Mouse (Mus musculus): ENCODE measurements around the gene Hnrnpll. TPM values are rescaled to one million over a fixed set of nuclear protein-coding genes. Genes with fewer than 3 reads are reported as not detected.

The Hnrnpll gene
- total and polyA plus RNA-seq, 2 experiments = 7.7 to 26.1 TPM

DNA sequence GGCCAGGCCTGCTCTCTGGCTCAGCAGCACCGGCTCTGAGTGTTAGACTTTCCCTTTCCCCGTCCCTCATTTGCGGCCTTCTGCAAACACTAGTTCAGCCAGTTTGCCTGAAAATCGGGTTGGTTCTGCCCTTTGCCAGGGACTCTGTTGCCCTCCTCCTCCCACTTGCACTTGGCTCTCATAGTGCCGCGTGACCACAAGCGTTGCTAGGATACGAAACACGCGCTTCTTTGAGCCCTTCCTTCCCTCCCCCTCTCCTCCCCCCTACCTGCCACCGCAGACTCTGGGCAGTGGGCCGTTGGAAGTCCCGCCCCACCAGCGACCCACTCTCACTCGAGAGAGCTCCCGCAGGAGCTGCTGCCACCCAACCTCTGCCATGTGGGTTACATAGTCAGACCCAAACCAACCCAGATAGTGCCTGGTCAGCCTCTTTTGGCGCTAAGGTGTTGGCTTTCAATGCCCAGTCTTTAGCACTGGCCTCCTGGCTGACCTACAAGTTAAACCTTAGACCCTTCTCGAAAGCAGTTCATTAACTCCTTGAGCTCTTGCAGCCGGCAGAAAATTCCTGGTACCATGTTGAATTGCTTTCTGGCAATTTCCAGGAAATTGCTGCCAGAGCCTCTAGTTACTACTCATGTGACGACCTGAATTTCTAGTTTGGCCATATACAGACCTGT is 34.0 kb upstream of the Hnrnpll start:
- Histone ChIP-seq H3K4me3 (ENCODE audit: insufficient read depth, low read depth, low read length) (peak overlapping the region; percentile 58), H3K9ac (ENCODE audit: low read depth, low read length) (peak overlapping the region; percentile 71), H3K36me3 (ENCODE audit: control insufficient read depth, insufficient read depth, low read length) (no peaks in the 10 kb centered on the region), H3K79me2 (ENCODE audit: control insufficient read depth, insufficient read depth, low read length) (no peaks in the 10 kb centered on the region), H3K4me1 (ENCODE audit: control insufficient read depth, insufficient read depth, low read length) (peaks cover 3% of the 10 kb centered on the region; the same call in 1 of the 2 replicates), H3K27me3 (ENCODE audit: control insufficient read depth, insufficient read depth, low read length) (no peaks in the 10 kb centered on the region), H3K27ac (replicated peaks; ENCODE audit: insufficient read depth, low read depth, low read length) (peak overlapping the region; percentile 81)
- peak; percentile 96 for DNase-seq (ENCODE audit: extremely low read depth, low read depth, low spot score)
- TF ChIP-seq CTCF (IDR thresholded peaks at IDR 0.05; ENCODE audit: low read depth, low read length) (no peak), POLR2A (IDR thresholded peaks at IDR 0.05; ENCODE audit: extremely low read depth, insufficient read depth, low read length) (peak; percentile 46; the same call in 1 of the 2 replicates)
- WGBS = 9% methylated on average over 20 of the region's 20 CpGs

DNA sequence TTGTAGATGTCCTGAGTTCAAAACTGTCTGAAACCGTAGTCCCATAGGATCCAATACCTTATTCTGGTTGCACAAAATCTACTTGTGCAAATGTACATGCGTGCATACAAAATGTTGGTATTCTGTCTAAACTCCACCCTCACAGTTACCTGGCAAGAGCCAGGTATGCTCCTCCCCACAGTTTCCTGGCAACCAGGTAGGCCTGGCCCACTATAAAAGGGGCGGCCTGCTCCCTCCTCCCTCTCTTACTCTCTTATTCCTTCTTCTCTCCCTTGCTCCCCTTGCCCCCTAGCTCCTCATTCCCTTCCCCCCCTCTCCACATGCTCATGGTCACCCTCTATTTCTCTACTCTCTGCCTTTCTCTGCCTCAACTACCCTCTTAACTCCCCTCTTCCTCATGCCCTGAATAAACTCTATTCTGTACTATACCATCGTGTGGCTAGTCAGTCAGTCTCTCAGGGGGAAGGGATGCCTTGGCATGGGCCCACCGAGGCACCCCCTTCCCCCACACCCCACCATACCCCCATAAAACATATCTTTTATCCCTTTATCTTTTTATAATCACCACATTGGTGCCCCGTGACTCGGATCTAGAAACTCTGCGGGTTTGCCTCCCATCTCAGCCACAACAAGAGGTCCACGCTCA is 33.2 kb upstream of the Hnrnpll start:
- H3K4me1 ChIP-seq (ENCODE audit: control insufficient read depth, insufficient read depth, low read length) = peaks cover 7% of the 10 kb centered on the region; the same call in 1 of the 2 replicates
- no peaks in the 10 kb centered on the region for H3K36me3 ChIP-seq (ENCODE audit: control insufficient read depth, insufficient read depth, low read length)
- 65% methylated on average over 9 of the region's 9 CpGs for WGBS
- TF ChIP-seq CTCF (IDR thresholded peaks at IDR 0.05; ENCODE audit: low read depth, low read length) (no peak), POLR2A (IDR thresholded peaks at IDR 0.05; ENCODE audit: extremely low read depth, insufficient read depth, low read length) (no peak)
- DNase-seq (ENCODE audit: extremely low read depth, low read depth, low spot score) = no peak
- H3K27me3 ChIP-seq (ENCODE audit: control insufficient read depth, insufficient read depth, low read length) = no peaks in the 10 kb centered on the region
- peak overlapping the region; percentile 75 for H3K27ac ChIP-seq (replicated peaks; ENCODE audit: insufficient read depth, low read depth, low read length)
- H3K9ac ChIP-seq (ENCODE audit: low read depth, low read length) = peak overlapping the region; percentile 71
- no peaks in the 10 kb centered on the region for H3K79me2 ChIP-seq (ENCODE audit: control insufficient read depth, insufficient read depth, low read length)
- H3K4me3 ChIP-seq (ENCODE audit: insufficient read depth, low read depth, low read length) = peak overlapping the region; percentile 15

DNA sequence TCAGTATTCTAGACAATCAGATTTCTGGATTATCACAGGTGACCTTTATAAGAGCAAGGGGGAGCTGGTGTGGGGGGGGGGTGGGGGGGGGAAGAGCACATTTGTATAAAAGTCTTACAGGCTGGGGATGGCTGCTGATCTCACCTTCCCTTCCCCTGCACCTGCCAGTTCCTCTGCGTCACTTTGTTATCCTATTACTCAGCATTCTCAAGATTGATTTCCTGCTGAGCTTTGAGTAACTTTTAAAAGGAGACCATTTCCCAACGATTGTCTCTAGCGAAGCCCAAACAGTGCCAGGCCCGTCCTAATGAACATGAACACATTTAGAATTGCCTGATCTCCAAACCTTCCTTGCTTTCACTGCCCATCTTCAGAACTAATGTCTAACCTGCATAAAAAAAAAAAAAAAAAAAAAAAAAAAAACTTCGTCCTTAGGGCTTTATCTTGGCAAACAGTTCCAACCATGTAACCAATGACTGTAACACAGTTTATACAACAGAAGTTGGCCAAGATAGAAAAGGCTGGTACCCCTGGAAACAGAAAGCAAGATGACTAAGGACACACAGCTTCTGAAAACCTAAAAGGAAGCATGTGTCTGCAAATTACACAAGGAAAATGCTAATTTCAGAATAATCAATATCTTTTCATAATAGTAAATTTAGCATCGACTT is 29.9 kb upstream of the Hnrnpll start:
- Histone ChIP-seq H3K36me3 (ENCODE audit: control insufficient read depth, insufficient read depth, low read length) (no peaks in the 10 kb centered on the region), H3K79me2 (ENCODE audit: control insufficient read depth, insufficient read depth, low read length) (no peaks in the 10 kb centered on the region), H3K27ac (replicated peaks; ENCODE audit: insufficient read depth, low read depth, low read length) (no peak overlapping the region), H3K27me3 (ENCODE audit: control insufficient read depth, insufficient read depth, low read length) (no peaks in the 10 kb centered on the region), H3K9ac (ENCODE audit: low read depth, low read length) (no peak overlapping the region), H3K4me1 (ENCODE audit: control insufficient read depth, insufficient read depth, low read length) (peaks cover 9% of the 10 kb centered on the region; the same call in 1 of the 2 replicates), H3K4me3 (ENCODE audit: insufficient read depth, low read depth, low read length) (no peak overlapping the region)
- WGBS = 9% methylated on average over 6 of the region's 6 CpGs
- peak; percentile 54 for DNase-seq (ENCODE audit: extremely low read depth, low read depth, low spot score)
- TF ChIP-seq POLR2A (IDR thresholded peaks at IDR 0.05; ENCODE audit: extremely low read depth, insufficient read depth, low read length) = no peak
- no peak for TF ChIP-seq CTCF (IDR thresholded peaks at IDR 0.05; ENCODE audit: low read depth, low read length)

DNA sequence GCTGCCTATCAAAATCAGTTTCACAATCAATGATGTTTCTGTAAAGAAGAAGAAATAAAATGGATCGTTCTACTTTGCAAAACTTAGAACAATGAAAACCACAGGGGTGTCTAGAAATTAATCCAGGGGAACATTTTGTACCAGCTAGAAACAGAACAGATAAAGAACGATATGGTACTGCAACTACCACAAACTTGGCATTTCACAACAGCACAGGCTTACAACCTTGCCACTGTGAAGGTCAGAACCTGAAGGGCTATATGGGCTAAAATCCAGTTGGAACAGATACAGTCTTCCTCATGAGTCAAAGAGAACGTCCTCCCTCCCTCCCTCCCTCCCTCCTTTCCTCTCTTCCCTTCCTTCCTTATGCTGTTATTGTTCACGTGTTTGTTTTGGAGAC is 28.4 kb upstream of the Hnrnpll start:
- Histone ChIP-seq H3K79me2 (ENCODE audit: control insufficient read depth, insufficient read depth, low read length) (no peaks in the 10 kb centered on the region), H3K4me3 (ENCODE audit: insufficient read depth, low read depth, low read length) (no peak overlapping the region), H3K36me3 (ENCODE audit: control insufficient read depth, insufficient read depth, low read length) (no peaks in the 10 kb centered on the region), H3K27ac (replicated peaks; ENCODE audit: insufficient read depth, low read depth, low read length) (no peak overlapping the region), H3K4me1 (ENCODE audit: control insufficient read depth, insufficient read depth, low read length) (peaks cover 9% of the 10 kb centered on the region; the same call in 1 of the 2 replicates), H3K27me3 (ENCODE audit: control insufficient read depth, insufficient read depth, low read length) (no peaks in the 10 kb centered on the region), H3K9ac (ENCODE audit: low read depth, low read length) (no peak overlapping the region)
- 28% methylated on average over 4 of the region's 4 CpGs for WGBS
- TF ChIP-seq CTCF (IDR thresholded peaks at IDR 0.05; ENCODE audit: low read depth, low read length) (no peak), POLR2A (IDR thresholded peaks at IDR 0.05; ENCODE audit: extremely low read depth, insufficient read depth, low read length) (no peak)
- DNase-seq (ENCODE audit: extremely low read depth, low read depth, low spot score) = peak; percentile 86

DNA sequence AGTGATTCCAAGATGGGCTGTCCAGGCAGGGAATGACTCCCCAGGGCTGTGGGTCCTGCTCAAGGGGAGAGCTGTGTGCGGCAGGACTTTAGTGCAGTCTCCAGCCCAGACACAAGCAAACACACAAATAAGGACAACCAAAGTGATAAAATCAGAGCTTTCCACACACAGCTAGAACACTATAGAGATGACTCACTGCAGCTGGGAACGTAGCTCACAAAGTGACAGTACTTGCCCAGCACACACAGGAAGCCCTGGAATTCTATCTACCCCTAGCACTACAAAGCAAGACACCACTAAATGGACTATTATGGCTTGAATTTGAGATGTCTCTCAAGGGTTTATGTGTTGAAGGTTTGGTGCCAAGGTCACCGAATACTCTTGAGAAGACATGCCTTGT is 26.0 kb upstream of the Hnrnpll start:
- Histone ChIP-seq H3K27ac (replicated peaks; ENCODE audit: insufficient read depth, low read depth, low read length) (no peak overlapping the region), H3K27me3 (ENCODE audit: control insufficient read depth, insufficient read depth, low read length) (no peaks in the 10 kb centered on the region), H3K4me1 (ENCODE audit: control insufficient read depth, insufficient read depth, low read length) (peaks cover 6% of the 10 kb centered on the region; the same call in 1 of the 2 replicates), H3K9ac (ENCODE audit: low read depth, low read length) (no peak overlapping the region), H3K4me3 (ENCODE audit: insufficient read depth, low read depth, low read length) (no peak overlapping the region), H3K79me2 (ENCODE audit: control insufficient read depth, insufficient read depth, low read length) (no peaks in the 10 kb centered on the region), H3K36me3 (ENCODE audit: control insufficient read depth, insufficient read depth, low read length) (no peaks in the 10 kb centered on the region)
- DNase-seq (ENCODE audit: extremely low read depth, low read depth, low spot score) = no peak
- TF ChIP-seq CTCF (IDR thresholded peaks at IDR 0.05; ENCODE audit: low read depth, low read length) = no peak
- no peak for TF ChIP-seq POLR2A (IDR thresholded peaks at IDR 0.05; ENCODE audit: extremely low read depth, insufficient read depth, low read length)
- 98% methylated on average over 3 of the region's 3 CpGs for WGBS

All from liver, adult 2 months (tissue).